Mouse (Mus musculus) myocyte (in vitro differentiated cells): ENCODE results near the gene Ccm2.

Source experiments
- MAX ChIP-seq: IDR thresholded peaks from one replicate; pipeline ENCODE4 v1.6.1; 2011; ENCODE audit warnings: low read depth, mild to moderate bottlenecking, control low read depth
- MYOD1 ChIP-seq, 3 experiments: IDR thresholded peaks; one replicate each; pipeline ENCODE4 v1.6.1; 2011; ENCODE audit warnings: control low read depth in 2 of 3, low read depth in 2 of 3, mild to moderate bottlenecking in 2 of 3, moderate library complexity in 1 of 3; ENCODE audit not compliant: insufficient read length in 2 of 3, control insufficient read depth in 1 of 3
- MYOG ChIP-seq, 3 experiments: IDR thresholded peaks; one replicate each; pipeline ENCODE4 v1.6.1; 2011; ENCODE audit warnings: control low read depth in 2 of 3, low read depth in 2 of 3, mild to moderate bottlenecking in 2 of 3; ENCODE audit not compliant: insufficient read length in 2 of 3, control insufficient read depth in 1 of 3, insufficient read depth in 1 of 3
- POLR2A ChIP-seq: IDR thresholded peaks from one replicate; pipeline ENCODE4 v1.6.1; 2011; ENCODE audit warnings: low read depth, mild to moderate bottlenecking, control low read depth, moderate library complexity; ENCODE audit not compliant: insufficient read length
- POLR2AphosphoS2 ChIP-seq: IDR thresholded peaks from one replicate; pipeline ENCODE4 v1.6.1; 2011; ENCODE audit warnings: low read depth, control low read depth; ENCODE audit not compliant: insufficient read length
- REST ChIP-seq: IDR thresholded peaks from one replicate; pipeline ENCODE4 v1.6.1; 2011; ENCODE audit warnings: mild to moderate bottlenecking, control low read depth, moderate library complexity; ENCODE audit not compliant: insufficient read depth, insufficient read length
- USF1 ChIP-seq: IDR thresholded peaks from one replicate; pipeline ENCODE4 v1.6.1; 2011; ENCODE audit warnings: low read depth, mild to moderate bottlenecking, control low read depth, moderate library complexity

GRCm38 (mm10) chr11:6520507-6521173, 26.0 kb upstream of the Ccm2 start, which contains the start of gene Myo1g:
- TF ChIP-seq POLR2A (no peak), POLR2AphosphoS2 (no peak), MYOD1 (IDR thresholded peaks at IDR 0.05; ENCODE audit: control insufficient read depth in 1 of 3, insufficient read length in 2 of 3, low read depth in 2 of 3) (no peak), MAX (no peak), USF1 (no peak), REST (no peak), MYOG (IDR thresholded peaks at IDR 0.05; ENCODE audit: control insufficient read depth in 1 of 3, insufficient read depth in 1 of 3, insufficient read length in 2 of 3, low read depth in 2 of 3) (no peak)
